Mouse (Mus musculus) midbrain, embryonic 16.5 days (tissue): ENCODE data around the gene Ahsg. TPM values are rescaled to one million over a fixed set of nuclear protein-coding genes. Genes with fewer than 3 reads are reported as not detected.

Experiments used
- ATAC-seq: fragments of 200-750 bp; cut with Nextera tagmentation; 2 replicates; pipeline ENCODE4 v1.8.0; 2017; ENCODE audit warnings: moderate TSS enrichment
- H3K27ac ChIP-seq: fragments of 300-500 bp; sonication (generic); 2 replicates; pipeline ENCODE4 v1.5.1; 2014; ENCODE audit warnings: mild to moderate bottlenecking, low read length, mixed read lengths
- H3K27me3 ChIP-seq: fragments of 300-500 bp; sonication (generic); 2 replicates; pipeline ENCODE4 v1.6.1; 2014; ENCODE audit warnings: low read depth, low read length, mixed read lengths; ENCODE audit not compliant: control insufficient read depth, insufficient read depth
- H3K36me3 ChIP-seq: fragments of 300-500 bp; sonication (generic); 2 replicates; pipeline ENCODE4 v1.6.1; 2014; ENCODE audit warnings: mild to moderate bottlenecking, low read length, moderate library complexity, mixed read lengths; ENCODE audit not compliant: control insufficient read depth, insufficient read depth
- H3K4me1 ChIP-seq: fragments of 300-500 bp; sonication (generic); 2 replicates; pipeline ENCODE4 v1.6.1; 2014; ENCODE audit warnings: mild to moderate bottlenecking, low read length, mixed read lengths; ENCODE audit not compliant: control insufficient read depth, insufficient read depth
- H3K4me2 ChIP-seq: fragments of 300-500 bp; sonication (generic); 2 replicates; pipeline ENCODE4 v1.6.1; 2014; ENCODE audit warnings: mild to moderate bottlenecking, low read length, mixed read lengths
- H3K4me3 ChIP-seq: fragments of 300-500 bp; sonication (generic); 2 replicates; pipeline ENCODE4 v1.5.1; 2014; ENCODE audit warnings: low read depth, mild to moderate bottlenecking, low read length, moderate library complexity, mixed read lengths
- H3K9ac ChIP-seq: fragments of 300-500 bp; sonication (generic); 2 replicates; pipeline ENCODE4 v1.6.1; 2014; ENCODE audit warnings: low read depth, low read length, mixed read lengths
- H3K9me3 ChIP-seq: fragments of 300-500 bp; sonication (generic); replicated peaks from 2 replicates; pipeline ENCODE4 v1.6.1; 2014; ENCODE audit warnings: mild to moderate bottlenecking, low read length, mixed read lengths; ENCODE audit not compliant: control insufficient read depth, poor library complexity, severe bottlenecking
- WGBS: fragments of 180-500 bp; shearing (Covaris S2); extraction: QIAGEN DNeasy Blood & Tissue Kit; methylation state at CpG from one replicate; pipeline ENCODE4 v1.1.7; 2014; 5-methylcytosine and 5-hydroxymethylcytosine counted together
- polyA plus RNA-seq: library from polyadenylated mRNA; unstranded; fragments of >200 nt; fragmentation: Nextera tagmentation; extraction: Ambion mirVana; gene quantifications from 2 replicates; pipeline ENCODE4 v1.2.1, GENCODE M21; 2015

Ahsg gene
- polyA plus RNA-seq, 1 experiment from 2014 or later = not detected

DNA sequence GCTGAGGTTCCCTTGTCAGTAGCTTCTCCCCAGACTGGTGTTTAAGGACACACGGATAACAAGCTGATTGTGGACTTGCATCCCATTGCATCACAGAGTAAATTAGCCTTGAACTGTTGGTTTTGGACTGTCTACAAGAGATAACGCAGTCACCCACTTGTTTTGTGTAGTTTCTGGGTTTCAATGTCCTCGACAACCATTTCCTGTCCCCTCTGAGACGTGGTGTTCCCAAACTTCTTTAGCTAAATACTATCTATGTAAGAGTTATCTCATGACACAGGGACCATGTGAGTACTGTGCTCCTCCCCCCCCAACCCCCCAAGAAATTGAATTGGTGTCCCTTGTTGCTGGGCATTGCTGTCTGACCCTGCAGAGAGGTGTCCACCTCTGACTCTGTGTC, 9.6 kb upstream of the Ahsg start:
- ATAC-seq = no peak
- Histone ChIP-seq H3K9me3 (no peaks in the 10 kb centered on the region), H3K36me3 (no peaks in the 10 kb centered on the region), H3K4me3 (no peak overlapping the region), H3K27me3 (no peaks in the 10 kb centered on the region), H3K4me2 (no peak overlapping the region), H3K4me1 (no peaks in the 10 kb centered on the region), H3K9ac (no peak overlapping the region), H3K27ac (no peak overlapping the region)
- WGBS = 81% methylated on average over 4 of the region's 4 CpGs

DNA sequence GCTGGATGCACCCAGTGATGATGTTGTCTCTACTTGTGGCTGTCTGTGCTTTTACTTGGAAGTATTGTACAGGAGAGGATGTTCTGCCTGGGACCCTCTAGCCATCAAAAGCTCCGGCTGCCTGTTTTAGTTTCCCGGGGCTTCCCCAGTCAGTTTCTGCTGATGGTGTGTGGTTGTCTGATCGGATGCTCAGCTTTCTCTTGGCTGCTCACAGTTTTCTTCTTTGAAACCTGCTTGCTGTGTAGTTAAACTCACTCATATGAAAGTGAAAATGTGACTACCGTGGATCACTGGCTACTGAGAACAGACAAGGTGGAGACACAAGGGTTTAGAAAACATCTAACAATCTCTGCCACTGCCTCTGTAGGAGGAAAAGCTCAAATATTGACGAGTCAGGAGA, 7.6 kb upstream of the Ahsg start:
- no peak for ATAC-seq
- no peaks in the 10 kb centered on the region for H3K9me3 ChIP-seq
- WGBS = 85% methylated on average over 5 of the region's 5 CpGs

DNA sequence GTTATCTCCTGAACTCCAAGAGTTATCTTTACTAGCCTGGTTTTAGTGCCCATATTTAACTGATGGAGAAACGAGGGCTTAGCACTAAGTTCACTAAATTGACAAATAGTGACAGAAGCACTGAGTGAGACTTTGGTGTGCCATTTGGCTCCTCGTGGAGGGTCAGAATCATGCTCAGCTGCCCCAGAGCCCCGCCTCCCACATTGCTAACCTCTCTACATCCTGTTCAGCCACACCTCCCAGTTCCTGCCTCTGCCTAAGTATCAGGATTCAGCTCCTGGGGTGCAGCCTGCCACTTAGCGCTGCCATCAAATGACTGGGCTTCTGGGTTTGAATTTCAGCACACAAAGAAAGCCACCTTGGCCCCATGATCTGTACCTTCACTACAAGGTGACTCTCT, 5.7 kb upstream of the Ahsg start:
- no peak for ATAC-seq
- no peak overlapping the region for H3K9ac ChIP-seq
- no peaks in the 10 kb centered on the region for H3K4me1 ChIP-seq
- H3K4me2 ChIP-seq = no peak overlapping the region
- no peaks in the 10 kb centered on the region for H3K36me3 ChIP-seq
- H3K27me3 ChIP-seq = no peaks in the 10 kb centered on the region
- H3K27ac ChIP-seq = no peak overlapping the region
- H3K9me3 ChIP-seq = no peaks in the 10 kb centered on the region
- 52% methylated on average over 4 of the region's 4 CpGs for WGBS
- H3K4me3 ChIP-seq = no peak overlapping the region

More for the DNA sequence above, 7.6 kb upstream of the Ahsg start:
- Histone ChIP-seq H3K27ac (no peak overlapping the region), H3K4me1 (no peaks in the 10 kb centered on the region), H3K4me2 (no peak overlapping the region), H3K27me3 (no peaks in the 10 kb centered on the region), H3K36me3 (no peaks in the 10 kb centered on the region), H3K9ac (no peak overlapping the region), H3K4me3 (no peak overlapping the region)

DNA sequence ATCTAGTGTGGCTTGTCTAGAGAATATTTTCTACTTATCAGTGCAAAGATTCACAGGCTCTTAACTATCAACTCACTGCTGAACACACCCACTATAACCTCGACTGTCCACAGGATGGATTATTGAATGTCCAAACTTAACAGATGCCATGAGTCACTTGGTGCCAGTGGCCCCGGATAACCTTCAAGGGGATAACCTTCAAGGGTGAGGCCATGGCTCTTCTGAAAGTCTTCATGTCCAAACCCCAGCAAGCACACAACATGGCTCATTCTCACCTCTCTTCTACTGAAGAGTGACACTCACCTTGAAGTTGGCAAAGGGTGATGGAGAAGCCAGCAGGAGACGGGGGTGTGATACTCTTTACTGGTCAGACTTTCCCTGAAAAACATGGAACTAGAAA, 4.4 kb upstream of the Ahsg start:
- Histone ChIP-seq H3K27me3 (no peaks in the 10 kb centered on the region), H3K4me3 (no peak overlapping the region), H3K4me1 (no peaks in the 10 kb centered on the region), H3K9me3 (no peaks in the 10 kb centered on the region), H3K9ac (no peak overlapping the region), H3K27ac (no peak overlapping the region), H3K4me2 (no peak overlapping the region), H3K36me3 (no peaks in the 10 kb centered on the region)
- no peak for ATAC-seq
- 82% methylated on average over 3 of the region's 3 CpGs for WGBS

DNA sequence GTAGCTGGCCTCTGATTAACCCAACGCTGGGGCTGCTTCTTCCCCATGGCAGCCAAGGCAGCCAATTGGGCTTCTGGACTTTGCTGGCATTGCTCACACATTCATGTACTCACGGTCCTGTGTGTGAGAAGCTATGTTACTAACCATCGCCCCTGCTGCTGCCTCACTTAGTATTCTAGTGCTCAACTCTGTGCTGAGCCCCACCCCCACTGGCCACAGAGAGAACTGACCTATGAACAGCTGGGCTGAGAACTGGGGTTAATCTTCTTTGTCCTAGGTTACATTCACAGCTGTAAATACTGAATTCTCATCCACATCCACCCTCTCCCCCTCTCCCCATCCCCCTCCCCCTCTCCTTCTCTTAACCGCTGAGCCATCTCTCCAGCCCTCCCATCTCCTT, 2.2 kb upstream of the Ahsg start:
- no peak for ATAC-seq
- 41% methylated on average over 4 of the region's 4 CpGs for WGBS
- no peaks in the 10 kb centered on the region for H3K4me1 ChIP-seq
- H3K9me3 ChIP-seq = no peaks in the 10 kb centered on the region
- no peaks in the 10 kb centered on the region for H3K27me3 ChIP-seq
- H3K9ac ChIP-seq = no peak overlapping the region
- H3K4me2 ChIP-seq = no peak overlapping the region
- no peaks in the 10 kb centered on the region for H3K36me3 ChIP-seq
- no peak overlapping the region for H3K4me3 ChIP-seq
- no peak overlapping the region for H3K27ac ChIP-seq

DNA sequence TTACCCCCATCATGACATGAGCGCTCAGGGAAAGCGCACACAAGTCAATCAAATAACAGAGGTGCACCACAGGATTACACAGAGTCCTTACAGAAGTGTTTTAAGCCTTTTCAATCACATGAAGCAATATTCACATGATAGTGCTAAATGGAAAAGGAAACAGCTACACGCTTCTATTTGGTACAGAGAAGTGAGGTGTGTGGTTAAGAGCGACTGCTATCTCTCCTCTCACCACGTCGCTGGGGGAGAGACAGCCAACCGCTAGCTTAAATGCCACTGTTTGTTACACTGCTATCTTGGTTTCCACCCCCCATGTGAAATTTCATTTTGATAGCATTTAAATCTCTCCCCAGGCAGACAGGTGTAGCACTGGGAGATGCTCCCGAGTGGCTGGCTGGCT, 1.4 kb upstream of the Ahsg start:
- H3K9ac ChIP-seq = no peak overlapping the region
- no peaks in the 10 kb centered on the region for H3K27me3 ChIP-seq
- no peak overlapping the region for H3K4me2 ChIP-seq
- no peak for ATAC-seq
- H3K4me3 ChIP-seq = no peak overlapping the region
- 93% methylated on average over 8 of the region's 8 CpGs for WGBS
- H3K4me1 ChIP-seq = no peaks in the 10 kb centered on the region
- no peak overlapping the region for H3K27ac ChIP-seq
- H3K9me3 ChIP-seq = no peaks in the 10 kb centered on the region
- H3K36me3 ChIP-seq = no peaks in the 10 kb centered on the region

DNA sequence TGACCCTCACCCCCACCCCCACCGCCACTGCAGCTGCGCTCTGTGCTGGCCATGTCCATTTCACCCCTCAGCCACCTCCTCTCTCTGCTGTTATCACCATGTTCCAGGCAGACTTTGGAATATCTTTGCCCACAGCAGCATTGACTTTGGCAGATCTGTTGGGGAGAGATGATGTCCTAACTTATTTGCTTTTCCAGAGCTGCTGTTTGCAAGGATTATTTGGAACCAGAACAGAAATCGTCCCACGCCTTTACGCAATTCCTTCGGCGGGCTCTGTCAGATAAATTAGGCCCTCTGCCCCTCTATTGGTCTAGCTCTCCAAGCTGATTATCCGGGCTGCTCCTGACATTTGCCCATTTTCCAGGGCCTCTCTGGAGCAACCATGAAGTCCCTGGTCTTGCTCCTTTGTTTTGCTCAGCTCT, 667 bp downstream of the Ahsg start:
- H3K4me3 ChIP-seq = no peak overlapping the region
- no peaks in the 10 kb centered on the region for H3K4me1 ChIP-seq
- no peaks in the 10 kb centered on the region for H3K36me3 ChIP-seq
- no peaks in the 10 kb centered on the region for H3K9me3 ChIP-seq
- no peak for ATAC-seq
- H3K27me3 ChIP-seq = no peaks in the 10 kb centered on the region
- H3K9ac ChIP-seq = no peak overlapping the region
- WGBS = 93% methylated on average over 8 of the region's 8 CpGs
- no peak overlapping the region for H3K27ac ChIP-seq
- H3K4me2 ChIP-seq = no peak overlapping the region

DNA sequence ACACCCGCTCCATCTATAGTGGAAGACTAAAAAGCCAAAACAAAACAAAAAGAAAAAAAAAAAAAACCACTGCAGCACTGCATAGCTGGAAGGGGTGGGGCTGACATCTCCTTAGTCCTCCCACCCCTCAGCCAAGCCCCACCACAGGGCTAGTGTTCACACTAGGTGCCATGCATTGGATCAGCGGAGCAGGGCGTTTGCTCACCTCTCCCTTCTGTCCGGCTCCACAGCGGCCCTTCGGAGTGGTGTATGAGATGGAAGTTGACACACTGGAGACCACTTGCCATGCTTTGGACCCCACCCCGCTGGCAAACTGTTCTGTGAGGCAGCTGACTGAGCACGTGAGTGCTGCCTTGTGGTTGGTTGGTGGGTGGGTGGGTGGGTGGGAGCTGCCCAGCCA, 3.0 kb downstream of the Ahsg start:
- no peak overlapping the region for H3K4me3 ChIP-seq
- no peak overlapping the region for H3K27ac ChIP-seq
- no peaks in the 10 kb centered on the region for H3K36me3 ChIP-seq
- ATAC-seq = no peak
- no peaks in the 10 kb centered on the region for H3K27me3 ChIP-seq
- no peaks in the 10 kb centered on the region for H3K4me1 ChIP-seq
- no peaks in the 10 kb centered on the region for H3K9me3 ChIP-seq
- H3K4me2 ChIP-seq = no peak overlapping the region
- WGBS = 71% methylated on average over 8 of the region's 8 CpGs
- H3K9ac ChIP-seq = no peak overlapping the region

DNA sequence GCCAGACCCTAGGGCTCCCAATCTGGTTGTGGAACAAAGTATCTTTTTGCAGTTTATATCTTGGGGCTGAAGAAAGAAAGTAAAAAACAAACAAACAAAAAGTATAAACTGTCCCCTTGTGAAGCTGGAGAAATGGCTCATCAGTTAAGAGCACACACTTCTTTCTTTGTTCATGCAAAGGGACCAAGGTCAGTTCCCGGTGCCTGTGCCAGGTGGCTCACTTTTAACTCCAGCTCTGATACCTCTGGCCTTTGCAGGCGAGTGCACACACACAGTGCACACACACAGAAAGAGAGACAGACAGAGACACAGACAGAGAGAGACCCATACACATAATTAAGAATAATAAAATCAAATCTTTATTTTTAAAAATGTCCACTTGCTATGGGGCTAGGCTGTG, 5.5 kb downstream of the Ahsg start:
- H3K4me3 ChIP-seq = no peak overlapping the region
- ATAC-seq = no peak
- H3K4me1 ChIP-seq = no peaks in the 10 kb centered on the region
- H3K9ac ChIP-seq = no peak overlapping the region
- 78% methylated on average over 2 of the region's 2 CpGs for WGBS
- H3K9me3 ChIP-seq = no peaks in the 10 kb centered on the region
- no peaks in the 10 kb centered on the region for H3K36me3 ChIP-seq
- no peak overlapping the region for H3K4me2 ChIP-seq
- H3K27ac ChIP-seq = no peak overlapping the region
- H3K27me3 ChIP-seq = no peaks in the 10 kb centered on the region

DNA sequence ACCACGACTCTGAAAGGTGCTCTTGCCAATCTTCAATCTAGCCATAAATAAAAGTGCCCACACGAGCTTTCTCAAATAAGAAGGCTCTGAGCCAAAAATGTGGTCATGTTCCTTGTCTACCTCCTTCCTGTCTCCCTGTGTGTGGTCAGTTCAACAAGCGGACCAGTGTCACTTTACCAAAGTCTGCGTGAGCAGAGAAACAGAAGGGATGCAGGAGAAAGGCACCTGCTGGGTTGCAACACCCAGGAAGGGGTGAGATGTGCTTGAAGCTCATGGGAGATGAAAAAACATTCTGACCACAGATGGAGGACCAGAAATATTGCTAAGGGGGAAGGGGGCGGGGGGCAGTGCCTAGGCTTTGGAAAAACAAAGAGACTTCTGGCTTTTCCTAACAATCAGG, 8.3 kb downstream of the Ahsg start:
- ATAC-seq = no peak
- no peak overlapping the region for H3K9ac ChIP-seq
- no peaks in the 10 kb centered on the region for H3K9me3 ChIP-seq
- no peak overlapping the region for H3K4me3 ChIP-seq
- no peaks in the 10 kb centered on the region for H3K27me3 ChIP-seq
- H3K36me3 ChIP-seq = no peaks in the 10 kb centered on the region
- 62% methylated on average over 5 of the region's 5 CpGs for WGBS
- no peaks in the 10 kb centered on the region for H3K4me1 ChIP-seq
- H3K27ac ChIP-seq = no peak overlapping the region
- no peak overlapping the region for H3K4me2 ChIP-seq
